Mouse (Mus musculus) layer of hippocampus, adult 11-12 months (tissue): ENCODE results near the gene Slfn2.
A peak's percentile ranks its signal among the peaks of the same experiment; 100 is the strongest.
"Not testable (repeated sequence)": the region's sequence is repeated elsewhere in the genome, so short reads cannot be mapped to it uniquely, and the experiment has no call there.

Experiments used
- DNase-seq: peaks from one replicate; pipeline ENCODE4 v3.0.0; 2022; ENCODE audit warnings: low spot score

Slfn2 gene

DNA sequence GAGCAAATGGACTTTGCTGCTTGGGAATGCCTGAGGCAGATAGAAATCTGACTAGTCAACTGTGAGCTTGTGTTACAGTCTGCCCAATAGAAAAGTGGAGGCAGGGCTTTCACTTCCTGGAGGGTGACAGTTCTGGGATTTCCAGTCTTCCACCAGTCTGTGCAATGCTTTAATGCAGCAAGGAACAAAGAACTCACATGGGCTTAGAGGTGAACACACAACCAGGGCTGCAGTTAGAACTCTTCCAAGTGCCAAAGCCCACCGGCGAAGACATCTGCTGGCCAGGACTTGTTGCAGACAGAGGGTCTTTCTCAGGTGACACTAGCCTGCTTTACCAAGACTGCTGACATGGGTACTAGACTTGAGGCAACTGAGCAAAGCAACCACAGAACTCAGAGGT, at the start of gene Slfn2:
Gene Slfn2, plus strand, starts transcription at position 167 of the 400 bp plus-strand sequence.
- DNase-seq: no peak

DNA sequence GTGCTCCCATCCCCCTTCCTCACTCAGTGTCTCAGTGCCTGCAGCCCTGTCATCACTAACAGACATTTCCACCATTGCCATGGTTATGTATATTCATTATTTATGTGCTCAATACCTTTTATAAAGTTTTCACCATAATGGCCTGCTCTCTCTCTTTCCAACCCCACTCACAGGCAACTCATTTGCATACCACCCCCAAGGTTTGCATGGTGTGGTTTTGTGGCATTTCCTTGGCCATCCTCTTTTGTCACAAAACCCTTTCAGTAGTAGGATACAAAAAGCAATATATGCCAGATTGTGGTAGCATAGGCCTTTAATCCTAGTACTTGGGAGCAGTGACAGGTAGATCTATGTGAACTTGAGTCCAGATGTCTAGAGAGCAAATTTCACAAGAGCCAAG, 48.8 kb upstream of the Slfn2 start:
- DNase-seq: no peak

- not testable (repeated sequence) for DNase-seq
Measured at GRCm38 (mm10) chr11:83019561-83020519, 45.1 kb upstream of the Slfn2 start.

DNA sequence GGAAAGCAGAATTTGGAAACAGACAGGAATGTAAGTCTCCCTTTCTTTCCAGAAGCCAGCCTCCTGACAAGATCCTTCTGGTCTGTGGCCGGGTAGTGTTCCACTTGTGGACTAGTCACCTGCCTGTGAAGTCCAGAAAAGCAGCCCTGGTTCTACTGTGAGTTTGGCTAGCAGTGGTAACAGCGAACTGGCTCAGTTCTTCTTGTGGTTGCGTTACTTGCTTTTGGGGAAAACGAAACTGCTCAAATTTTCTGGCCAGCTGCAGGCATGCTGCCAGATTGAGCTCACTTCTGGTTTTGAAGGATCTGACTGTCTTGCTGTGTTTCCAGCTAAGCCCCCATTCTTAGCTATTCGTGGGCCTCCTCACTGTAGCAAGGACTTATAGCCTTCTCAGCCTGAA, 44.3 kb upstream of the Slfn2 start, which contains the start of gene Slfn8:
Gene Slfn8, minus strand, starts transcription at position 190 of the 400 bp plus-strand sequence.
- peak; percentile 21 for DNase-seq

DNA sequence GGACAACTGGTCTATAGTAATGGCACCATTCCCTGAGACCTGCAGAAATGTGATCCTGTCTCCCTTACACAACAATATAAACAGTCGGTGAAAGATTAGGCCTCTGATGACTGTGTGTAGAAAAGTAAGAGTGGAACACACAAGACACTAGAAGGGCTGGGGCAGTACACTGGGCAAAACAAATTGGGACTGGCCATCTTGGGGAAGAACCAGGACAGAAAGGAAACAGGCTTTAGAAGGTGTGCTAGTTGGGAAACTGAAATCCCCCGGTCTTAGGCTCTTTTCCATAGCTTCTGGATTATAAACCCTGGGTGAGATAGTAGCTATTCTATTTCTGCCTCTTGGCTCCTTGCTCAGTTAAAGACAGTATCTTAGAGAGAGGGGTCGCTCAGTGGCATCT, 26.2 kb upstream of the Slfn2 start:
- not testable (repeated sequence) for DNase-seq

DNA sequence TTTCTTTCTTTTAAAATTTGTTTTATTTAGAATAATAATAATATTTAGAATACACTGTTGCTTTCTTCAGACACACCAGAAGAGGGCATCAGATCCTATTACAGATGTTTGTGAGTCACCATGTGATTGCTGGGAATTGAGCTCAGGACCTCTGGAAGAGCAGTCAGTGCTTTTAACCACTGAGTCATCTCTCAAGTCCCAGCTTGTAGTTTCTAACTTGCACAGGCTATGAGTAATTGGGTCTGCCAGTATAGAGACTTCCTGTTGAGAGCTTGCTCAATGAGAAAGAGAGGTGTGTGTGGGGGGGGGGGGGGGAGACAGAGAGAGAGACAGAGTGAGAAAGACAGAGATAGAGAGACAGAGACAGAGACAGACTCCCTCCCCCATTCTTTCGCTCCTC, 25.8 kb upstream of the Slfn2 start:
- DNase-seq: no peak

DNA sequence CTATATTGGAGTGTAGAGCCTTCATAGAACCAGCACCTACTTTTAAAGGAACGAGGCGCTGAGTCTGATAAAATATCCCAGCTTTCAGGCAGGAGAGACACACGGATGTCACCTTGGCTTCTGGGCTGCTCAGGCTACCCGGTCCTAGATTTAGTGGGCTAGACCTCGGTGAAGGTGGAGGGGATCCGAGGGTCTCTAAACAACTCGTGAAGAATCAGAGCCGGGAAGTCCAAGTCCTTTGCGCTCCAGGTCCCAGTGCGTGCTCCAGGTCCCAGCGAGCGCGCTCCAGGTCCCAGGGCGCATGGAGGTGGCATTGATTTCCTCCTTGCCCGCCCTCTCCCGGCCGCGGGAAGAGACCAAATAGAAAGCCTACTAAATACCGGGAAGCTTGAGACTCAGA, 25.1 kb upstream of the Slfn2 start:
- DNase-seq: no peak

DNA sequence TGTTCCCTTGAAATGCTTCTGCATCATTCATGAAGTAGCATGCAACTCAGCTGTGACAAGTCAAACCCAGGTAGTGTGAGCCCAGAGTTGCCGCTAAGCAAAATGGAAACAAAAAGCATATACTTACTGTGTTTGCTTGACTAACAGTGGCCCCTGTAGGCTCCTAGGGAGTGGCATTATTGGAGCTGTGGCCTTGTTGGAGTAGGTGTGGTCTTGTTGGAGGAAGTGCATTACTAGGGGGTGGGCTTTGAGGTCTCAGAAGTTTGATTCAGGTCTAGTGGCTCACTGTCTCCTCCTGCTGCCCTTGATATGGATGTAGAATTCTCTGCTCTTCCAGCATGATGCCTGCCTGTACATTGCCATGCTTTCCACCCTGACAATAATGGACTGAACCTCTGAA, 24.6 kb upstream of the Slfn2 start:
- no peak for DNase-seq

DNA sequence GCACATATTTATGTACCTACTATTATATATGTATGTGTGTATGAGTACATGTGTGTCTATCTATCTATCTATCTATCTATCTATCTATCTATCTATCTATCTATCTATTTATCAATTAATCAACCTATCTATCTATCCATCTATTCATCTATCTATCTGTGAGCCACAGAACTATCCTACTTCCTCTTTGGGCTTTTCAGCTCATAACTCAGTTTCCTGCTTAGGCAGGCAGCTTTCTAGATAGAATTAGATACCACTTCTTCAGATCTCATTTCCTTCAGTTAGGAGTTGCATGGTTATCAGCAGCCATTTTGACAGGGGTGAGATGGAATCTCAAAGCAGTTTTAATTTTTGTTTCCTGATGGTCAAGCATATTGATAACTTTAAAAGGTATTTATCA, 23.9 kb upstream of the Slfn2 start:
- no peak for DNase-seq

DNA sequence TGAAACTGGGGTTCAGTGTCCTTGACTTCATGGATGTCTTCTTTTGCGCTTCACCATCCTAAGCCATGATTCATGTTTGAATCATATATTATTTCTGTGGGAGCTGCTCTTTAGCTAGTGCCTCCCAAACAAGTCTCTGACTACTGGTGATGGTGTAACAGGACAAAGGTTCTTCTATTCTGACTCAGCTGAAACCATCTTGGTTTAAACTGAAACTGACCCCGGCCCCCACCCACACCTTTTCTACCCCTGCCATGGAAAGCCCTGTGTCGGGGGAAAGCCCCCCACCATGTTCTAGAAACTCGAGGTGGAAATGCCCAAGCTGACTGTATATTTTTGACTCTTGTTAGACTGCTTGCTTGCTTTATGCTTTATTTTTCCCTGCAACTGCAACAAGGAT, 21.0 kb upstream of the Slfn2 start:
- DNase-seq: no peak

DNA sequence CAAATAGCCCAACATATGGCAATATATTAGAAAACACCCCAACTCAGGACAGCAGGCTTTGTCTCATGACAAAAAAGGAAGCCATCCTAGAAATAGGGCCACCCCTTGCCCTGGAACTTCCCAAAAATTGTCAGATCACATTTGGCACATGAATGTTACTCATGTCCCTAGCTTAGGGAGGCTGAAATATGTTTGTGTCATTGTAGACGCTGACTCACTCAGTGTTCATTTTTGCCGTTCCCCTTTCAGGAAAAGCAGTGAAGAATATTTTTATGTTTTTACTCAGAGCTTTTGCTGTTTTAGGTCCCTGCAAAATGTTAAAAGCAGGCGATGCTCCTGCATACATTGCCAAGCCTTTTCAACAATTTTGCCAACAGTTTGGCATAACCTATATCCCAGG, 19.3 kb upstream of the Slfn2 start:
- DNase-seq: no peak

DNA sequence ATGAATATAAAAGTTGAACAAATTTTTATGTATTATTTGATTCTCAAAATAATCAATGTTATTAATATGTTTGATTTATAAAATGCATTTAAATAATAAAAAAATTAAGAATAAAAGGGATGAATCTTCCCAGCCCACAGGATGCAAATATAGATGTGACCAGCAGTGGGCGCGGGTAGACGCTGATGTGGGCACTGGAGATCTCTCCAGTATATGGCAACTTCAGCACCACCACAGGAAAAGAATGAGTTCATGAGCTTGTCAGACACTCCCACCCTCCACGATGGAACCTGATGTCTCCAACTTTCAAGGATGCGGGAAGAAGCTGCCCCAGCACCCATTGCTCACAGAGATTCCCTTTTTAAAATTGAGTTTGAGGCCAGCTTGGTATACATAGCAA, 7.0 kb upstream of the Slfn2 start:
- peak; percentile 38 for DNase-seq

DNA sequence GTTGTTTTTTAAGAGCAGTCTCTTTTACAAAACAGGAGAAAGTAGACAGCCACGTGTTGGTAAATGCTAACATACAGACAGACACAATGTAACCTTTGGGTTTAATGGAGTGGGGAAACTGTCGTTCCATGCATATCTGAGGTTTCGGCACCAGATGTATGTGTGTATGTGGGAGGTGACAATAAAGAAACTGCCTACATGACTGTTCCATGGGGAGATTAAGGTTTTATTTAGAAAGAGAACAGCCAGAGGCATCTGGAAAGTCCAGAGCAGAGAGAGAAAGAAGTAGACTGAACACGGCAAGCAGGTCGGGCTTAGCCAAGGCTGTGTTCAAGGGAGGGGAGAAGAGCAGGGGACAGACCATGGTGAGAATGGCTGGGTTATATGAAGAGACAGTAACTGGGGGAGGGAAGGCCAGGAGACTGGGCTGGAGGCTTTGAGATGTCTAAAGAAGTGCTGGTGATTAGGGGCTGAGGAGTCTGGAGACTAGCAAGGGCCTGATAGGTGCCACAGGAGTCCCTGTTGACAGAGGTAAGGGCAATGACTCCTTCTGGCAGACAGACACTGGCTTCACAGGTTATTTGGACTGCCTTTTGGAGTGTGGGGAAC, 4.4 kb upstream of the Slfn2 start:
- no peak for DNase-seq

GRCm38 (mm10) chr11:83061806-83062205, 3.1 kb upstream of the Slfn2 start:
- DNase-seq: no peak

- no peak for DNase-seq
Measured at GRCm38 (mm10) chr11:83063126-83063525, 1.8 kb upstream of the Slfn2 start.

DNA sequence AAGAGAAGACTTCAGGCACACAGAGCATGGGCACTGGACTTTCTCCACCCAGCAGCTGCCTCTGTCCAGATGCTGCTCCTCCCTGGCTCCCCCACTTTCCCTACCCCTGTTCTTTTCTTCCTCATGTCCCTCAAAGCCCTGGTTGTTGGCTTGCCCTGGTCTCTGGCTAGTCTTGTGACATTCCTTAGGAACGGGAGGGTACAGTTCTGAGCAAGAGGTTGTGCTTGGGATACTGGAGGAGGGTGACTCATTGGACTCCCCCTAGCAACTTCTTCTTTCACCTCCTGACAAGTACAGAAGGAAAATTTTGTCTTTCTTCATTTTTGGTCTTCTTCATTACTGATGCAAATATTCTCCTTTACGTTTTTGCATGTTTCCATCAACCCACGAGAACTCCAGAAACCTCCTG, 967 bp upstream of the Slfn2 start:
- DNase-seq: no peak

GRCm38 (mm10) chr11:83065441-83066344, 781 bp downstream of the Slfn2 start:
- no peak for DNase-seq

GRCm38 (mm10) chr11:83066640-83067531, 2.0 kb downstream of the Slfn2 start:
- DNase-seq: no peak

DNA sequence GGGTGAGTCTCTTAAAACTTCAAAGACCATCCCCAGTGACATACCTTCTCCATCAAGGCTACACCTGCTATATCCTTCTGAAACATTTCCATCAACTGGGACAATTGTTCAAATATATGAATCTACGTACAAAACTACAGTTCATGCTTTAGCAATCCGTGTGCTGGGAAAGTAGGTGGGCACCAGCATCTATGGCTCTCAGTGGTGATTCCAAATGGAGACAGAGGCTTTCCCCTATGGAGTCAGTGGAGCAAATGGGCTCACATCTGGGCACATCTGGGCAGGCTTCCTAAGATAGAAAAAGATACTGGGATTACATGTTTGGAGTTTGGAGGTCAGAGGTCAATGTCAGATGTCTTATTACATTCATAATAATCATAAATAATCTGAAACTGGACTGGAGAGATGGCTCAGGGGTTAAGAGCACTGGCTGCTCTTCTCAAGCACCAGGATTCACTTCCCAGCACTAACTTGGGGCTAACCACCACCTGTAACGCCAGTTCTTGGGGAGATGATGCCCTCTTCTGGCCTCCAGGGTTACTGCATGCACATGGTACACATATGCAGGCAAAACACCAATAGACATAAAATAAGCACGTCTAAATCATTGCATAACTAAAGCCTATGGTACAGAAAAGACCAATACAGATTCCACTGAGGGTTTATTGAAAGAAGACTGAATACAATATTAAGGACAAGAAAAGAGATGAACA, 3.2 kb downstream of the Slfn2 start:
- no peak for DNase-seq

GRCm38 (mm10) chr11:83070321-83070970, 5.5 kb downstream of the Slfn2 start:
- no peak for DNase-seq
